Mouse (Mus musculus) ovary, postnatal 10 days (tissue): ENCODE results near the gene Gria1.
A peak's percentile ranks its signal among the peaks of the same experiment; 100 is the strongest.

Experiments
- DNase-seq: peaks from one replicate; pipeline ENCODE4 v3.0.0; 2022; ENCODE audit warnings: low spot score

Gene Gria1

DNA sequence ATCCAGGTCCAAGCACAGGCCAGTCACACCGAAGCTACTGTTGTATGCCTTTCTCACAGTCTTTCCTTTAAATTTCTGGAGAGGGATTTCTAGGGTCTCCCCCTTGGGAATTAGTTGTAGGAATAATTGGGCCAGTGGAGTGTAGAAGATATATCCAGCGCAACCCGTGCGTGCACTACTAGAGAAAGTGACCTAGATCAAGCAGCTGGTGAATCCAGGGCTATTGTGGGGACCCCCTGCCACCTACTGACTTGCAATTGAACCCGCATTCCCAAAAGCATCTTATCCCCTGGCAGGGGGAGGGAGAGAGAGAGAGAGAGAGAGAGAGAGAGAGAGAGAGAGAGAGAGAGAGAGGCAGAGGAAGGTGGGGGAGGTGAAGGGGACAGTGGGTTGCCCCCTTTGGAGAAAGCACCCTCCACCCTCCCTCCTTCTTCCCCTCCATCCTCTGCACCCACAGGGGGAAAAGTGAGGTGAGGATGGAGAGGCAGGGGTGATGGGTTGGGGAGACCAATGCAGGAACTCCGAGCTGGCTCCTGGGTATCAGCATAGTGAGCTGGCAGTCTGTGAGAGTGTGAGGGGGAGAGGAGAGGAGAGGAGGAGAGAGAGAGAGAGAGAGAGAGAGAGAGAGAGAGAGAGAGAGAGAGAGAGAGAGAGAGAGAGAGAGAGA, at the start of gene Gria1:
Gria1 (plus strand) TSS at position 364 of the 667 bp plus-strand sequence.
- DNase-seq = no peak

DNA sequence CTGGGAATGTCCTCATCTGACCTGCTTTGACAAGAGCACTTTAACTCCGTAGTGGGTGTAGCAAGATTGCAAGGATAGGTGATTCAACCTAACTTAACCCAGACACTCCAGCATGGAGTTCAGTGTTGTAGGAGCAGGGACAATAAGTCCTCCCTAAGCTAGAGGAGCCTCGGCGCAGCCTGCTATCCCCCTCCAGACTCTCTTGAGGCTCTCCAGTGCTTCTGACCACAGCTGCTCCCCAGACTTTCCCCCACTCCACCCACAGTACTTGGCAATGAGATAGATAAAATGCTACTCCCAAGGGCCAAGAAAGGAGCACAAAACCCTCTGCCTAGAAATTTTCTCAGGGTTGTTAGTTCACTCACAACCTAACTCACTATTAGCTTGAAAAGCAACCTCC, 49.4 kb upstream of the Gria1 start:
- no peak for DNase-seq

DNA sequence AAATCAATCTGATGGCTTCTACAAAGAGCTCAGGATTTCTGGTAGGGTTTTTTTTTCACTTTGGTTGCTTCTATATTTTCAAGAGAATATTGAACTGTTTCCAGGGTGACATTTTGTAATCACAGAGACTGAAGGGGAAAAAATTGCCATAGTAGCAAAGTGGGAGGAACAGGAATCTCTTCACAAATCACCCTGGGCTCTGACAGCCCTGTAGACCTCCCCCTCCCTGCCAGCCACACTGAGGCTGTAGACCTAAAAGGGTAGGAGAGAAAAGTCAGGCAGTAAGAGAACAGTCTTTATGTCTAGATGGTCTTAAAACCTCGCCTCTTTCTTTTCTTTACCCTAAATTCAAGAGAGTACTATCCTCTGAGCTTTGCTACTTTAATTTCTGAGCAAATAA, 38.4 kb upstream of the Gria1 start:
- no peak for DNase-seq

DNA sequence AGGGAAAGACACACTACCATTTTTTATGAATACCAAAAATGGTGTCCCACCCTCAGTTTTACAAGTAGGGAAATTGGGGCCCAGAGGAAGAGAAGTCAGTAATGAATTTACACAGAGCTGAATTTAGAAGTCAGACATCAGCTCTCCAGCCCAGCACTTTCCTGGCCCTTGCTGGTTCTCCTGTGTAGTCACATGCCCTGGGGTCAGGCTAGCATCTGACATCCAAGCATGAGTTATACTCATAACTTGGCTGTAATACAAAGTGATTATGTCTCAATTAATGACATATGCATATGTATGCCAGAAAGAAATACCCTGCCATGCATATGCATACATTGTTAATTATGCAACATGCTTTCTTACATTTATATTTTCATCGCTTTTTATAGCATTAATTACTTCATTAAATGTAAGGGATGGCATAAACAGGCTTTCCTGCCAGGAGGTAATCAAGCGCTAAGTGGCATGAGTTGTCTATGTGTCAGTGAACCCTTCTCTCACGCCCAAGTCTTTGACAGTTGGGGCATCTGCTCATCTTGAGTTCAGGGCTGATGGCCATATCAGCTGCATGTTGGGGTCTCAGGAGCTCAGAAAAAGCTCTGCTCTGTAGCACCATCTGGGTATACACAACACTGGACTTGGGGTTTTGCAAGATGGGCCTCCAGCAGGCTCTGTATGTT, 26.7 kb upstream of the Gria1 start:
- no peak for DNase-seq

DNA sequence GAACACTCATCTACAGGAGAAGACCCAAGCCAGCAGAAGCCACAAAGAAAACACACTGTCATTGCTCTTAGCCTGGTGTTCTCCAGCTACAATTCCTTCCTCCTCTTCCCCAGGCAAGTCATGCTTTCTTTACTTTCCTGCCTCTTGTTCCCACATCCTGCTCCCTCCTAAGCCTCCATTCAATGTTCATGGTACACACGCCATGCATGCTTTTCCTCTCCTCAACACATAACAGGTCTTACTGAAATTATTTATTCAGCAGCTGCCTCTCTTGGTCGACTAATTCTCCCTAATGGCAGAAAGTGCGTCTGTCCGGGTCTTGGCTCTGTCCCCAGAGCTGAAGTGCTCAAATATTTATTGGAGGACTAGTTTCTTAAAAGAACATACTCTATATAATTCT, 25.7 kb upstream of the Gria1 start:
- DNase-seq = no peak

DNA sequence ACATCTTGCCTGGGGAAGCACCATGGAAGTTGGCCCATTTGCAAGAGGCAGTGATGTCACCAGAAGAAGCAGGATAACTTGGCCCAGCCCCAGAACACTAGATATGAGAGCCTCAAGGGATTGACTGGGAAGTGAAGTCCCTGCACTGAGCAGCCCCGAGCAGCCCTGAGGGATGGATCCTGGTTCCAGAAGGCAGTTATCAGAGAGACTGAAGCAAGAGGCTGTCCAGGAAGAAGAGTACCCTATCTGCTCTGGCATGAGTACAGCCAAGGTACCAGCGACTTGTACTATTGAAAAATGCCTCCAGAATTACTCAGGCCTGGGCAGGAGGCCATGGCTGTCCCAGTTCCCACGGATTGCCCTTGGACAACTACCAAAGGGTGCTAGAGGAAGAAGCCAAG, 11.6 kb upstream of the Gria1 start:
- peak; percentile 3 for DNase-seq

DNA sequence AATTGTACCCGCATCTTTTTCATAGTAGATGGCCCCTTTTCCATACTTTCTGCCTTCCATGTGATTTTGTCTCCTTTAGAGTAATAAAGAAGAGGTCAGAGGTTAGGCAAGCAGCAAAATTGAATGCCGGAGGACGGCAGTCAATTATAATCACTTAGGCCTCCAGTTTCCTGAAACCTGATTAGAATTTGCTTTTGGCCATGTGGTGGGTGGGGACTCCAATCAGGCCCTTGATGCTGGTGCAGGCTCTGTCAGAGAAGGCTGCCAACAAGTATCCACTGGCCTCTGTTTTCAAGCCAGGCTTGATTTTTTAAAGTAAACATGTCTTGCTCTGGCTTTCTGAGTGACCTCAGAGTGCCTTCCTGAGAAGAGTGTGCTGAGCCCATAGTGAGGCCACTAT, 6.6 kb upstream of the Gria1 start:
- DNase-seq = no peak

DNA sequence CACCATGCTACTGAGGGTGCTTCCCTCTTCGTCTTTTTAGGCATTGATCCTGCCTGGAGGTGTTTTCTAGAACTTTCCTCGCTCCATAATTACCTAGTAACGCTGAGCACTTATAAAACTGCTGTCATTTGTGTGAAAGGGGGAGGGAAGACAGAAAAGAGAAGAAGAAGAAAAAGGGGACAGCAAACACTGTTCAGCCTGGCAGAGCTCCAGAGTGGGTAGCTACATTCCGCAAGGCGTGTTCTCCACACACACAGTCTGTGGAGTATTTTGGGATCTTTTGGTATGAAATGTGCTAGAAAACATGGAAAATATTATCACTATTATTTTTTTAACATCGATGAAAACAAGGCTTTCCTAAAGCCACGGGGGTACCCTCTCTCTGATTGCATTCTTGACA, 5.8 kb upstream of the Gria1 start:
- no peak for DNase-seq

DNA sequence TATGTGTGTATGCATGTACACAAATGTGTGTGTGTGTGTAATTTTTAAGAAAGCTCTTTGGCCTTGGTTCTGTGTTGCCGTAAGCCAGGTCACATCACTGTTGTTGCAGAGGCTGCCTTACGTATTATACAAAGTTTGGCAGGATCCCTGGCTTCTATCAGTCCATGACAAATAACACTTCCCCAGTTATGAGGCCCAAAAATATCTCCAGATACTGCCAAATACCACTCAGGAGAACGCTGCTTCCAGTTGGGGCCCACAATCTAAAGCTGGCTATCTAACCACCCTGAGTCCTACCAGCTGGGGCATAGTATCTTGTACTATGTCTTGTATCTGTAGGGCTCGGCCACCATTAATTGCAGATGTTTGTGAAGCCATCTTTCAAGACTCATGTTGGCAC, 3.4 kb upstream of the Gria1 start:
- no peak for DNase-seq

DNA sequence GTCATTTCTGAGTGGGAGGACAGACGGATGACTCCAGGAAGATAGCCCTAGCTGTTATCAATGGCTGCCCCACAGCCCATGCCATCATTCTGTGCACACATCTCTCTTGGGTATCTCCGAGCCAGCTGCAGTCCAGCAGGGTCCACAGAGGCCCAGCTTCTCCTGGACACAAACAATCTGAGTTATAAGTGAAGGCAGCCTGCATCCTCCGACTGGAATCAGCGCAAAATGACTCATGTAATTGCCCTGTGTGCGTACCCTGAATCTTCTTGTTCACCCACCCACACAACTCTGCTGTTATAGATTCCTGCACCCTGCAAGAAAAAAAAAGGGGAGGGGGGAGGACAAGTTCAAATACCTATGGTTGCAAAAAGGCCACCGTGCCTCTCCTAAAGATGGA, 576 bp upstream of the Gria1 start:
- DNase-seq = no peak

DNA sequence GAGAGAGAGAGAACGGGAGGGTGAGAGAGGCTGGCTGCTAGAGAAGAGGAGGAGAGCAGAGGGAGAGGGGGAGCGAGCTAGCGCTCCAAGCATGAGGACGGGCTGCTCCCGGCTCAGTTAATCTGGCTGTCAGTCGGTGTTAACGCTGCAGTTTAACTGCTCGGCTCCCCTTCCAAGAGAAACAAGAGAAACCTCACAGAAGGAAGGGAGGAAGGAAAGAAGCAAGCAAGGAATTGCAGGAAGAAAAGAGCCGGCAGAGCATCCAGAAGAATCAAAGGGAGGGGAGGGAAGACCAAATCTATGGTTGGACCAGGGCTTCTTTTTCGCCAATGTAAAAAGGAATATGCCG, 478 bp downstream of the Gria1 start:
- no peak for DNase-seq

DNA sequence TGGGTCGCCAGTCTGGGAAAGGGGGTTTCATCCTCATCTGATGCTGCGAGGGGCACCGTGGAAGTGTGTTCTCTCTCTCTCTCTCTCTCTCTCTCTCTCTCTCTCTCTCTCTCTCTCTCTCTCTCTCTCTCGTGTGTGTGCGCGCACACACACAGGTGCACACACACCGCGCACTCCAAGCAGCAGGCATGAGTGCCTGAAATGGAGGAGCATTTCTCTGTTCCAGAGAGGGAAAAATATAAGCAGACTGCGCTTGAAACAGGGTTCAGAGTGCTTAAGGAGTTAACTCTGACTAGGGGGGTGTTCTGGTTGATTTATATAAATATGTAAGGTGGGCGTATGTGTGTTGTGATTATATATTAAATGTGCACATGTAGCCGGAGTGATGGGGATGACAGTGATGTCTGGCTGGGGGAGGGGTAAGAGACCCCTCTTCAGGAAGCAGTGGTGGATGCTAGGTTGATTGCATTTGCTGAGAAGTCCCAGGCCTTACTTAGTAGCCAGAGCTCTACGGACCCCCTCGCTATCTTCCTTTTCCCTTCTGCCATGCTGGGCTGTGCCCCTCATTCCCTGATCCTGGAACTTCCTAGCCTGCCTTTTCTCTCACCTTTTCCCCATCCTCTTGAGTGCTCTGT, 1.2 kb downstream of the Gria1 start:
- no peak for DNase-seq

DNA sequence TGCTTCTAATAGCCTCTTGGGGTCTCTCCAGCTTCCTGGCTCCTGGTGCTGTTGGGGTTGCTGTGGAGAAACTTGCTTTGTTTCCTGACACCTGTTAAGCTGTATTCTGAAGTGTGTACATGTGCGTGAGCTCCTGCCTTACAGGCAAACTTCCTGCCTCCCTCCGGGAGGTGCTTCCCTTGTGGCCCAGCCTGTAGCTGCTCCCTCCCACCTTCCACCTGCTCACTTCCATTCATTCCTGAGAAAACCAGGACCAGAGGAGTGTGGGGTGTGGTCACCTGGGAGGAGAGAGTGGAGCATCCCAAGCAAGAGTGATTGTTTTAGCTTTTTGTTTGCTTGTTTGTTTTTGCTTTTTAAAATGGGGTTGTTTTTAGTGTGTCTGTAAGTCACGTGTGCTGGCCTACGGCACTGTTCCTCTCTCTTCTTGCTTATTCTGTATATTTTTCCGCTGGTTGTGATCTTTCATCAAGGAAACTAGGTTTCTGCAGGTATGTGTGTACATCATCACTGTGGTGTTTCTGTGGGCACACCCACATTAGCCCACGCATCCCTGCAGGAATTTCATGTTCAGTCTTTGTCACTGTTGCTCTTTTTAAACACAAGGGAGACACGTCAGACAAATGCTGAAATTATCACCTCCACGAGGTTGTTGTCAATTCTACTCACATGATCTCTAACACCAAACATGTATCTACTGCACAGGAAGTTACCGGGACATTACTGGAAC, 2.4 kb downstream of the Gria1 start:
- DNase-seq = no peak

DNA sequence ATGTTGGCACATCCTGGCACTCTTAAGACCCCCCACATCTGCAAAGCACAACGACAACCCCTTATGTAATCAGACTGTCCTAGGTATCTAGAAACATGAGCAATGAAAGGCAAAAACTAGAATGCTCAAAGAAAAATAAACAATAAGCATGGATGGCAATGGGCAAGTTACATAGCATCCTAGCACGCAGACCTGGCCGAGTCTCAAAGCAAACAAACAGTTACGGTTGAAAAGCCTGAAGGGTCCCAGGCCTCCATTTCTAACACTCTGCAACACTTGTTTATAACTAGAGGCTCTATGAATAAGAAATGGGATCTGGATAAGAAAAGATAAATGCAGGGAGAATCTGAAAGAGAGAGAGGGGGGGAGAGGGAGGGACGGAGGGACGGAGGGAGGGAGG, 3.2 kb downstream of the Gria1 start:
- DNase-seq = no peak

DNA sequence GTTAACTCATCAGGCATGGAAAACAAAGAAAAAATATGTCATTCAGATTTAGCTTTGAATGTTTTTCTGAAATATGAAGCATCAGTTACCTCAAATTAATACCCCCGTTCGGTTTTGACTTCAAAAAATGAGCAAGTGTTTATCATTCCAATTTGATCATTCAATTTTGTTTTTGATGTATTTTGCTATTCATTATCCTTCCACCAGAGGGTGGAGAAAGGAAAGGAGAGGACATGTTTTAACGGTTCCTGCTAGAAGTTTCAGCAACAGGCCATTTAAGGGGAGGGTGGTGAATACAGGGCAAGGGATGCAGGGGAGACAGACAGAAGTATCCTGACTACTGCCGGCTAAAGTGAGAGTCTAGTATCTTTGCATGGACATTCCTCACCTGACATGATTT, 7.3 kb downstream of the Gria1 start:
- no peak for DNase-seq

DNA sequence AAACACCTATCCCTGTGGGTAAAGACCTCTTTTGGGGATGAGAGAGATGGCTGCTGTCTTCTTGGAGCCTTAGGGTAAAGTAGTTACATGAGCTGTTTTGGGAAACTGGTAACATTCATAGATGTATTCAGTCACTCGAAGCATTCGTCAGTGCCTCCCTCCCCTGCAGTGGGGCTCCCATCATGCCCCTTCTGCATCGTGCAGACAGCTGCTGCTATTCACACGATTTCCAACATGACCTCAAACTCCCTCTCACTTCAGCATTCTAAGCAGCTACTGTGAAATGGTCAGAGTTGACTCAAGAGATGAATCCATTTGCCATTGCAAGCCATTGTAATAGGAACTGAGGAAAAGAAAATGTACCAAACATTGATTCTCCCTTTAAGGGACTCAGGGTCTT, 11.2 kb downstream of the Gria1 start:
- DNase-seq = no peak

DNA sequence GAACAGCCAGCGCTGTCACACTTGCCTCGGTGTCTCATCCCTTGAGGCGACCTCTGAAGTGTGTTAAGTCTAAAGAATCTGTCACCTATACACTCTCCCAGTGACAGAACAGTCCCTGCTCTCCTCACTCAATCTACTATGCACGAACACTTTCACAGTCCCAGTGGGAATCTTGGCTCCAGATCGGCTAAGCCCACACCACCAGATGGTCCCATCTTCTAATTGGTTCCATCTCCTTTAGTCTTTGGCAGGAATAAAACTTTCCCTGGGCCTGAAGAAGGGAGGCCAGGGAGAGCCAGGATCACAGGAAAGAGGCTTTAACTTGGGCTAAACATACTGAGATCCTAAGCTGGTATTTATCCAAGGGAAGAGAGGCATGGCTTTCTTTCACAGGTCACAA, 19.3 kb downstream of the Gria1 start:
- no peak for DNase-seq

DNA sequence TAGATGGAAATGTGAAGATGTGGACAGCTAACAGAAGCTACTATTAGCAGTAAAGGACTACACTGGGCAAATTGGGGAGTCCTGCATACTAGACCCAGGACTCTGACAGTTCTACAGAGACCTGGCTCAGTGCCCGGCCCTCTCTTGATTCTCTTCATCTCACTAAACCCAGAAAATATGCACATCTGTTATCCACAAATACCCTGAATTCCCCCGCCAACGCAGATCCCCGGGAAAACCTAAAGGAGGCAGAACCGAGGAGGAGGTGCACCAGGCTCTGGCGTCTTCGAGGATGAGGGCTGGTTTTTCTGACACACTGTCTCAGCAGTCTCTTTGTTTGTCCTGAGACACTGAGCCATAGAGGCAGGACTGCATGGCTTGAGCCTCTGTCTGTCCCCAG, 27.6 kb downstream of the Gria1 start:
- DNase-seq = no peak

DNA sequence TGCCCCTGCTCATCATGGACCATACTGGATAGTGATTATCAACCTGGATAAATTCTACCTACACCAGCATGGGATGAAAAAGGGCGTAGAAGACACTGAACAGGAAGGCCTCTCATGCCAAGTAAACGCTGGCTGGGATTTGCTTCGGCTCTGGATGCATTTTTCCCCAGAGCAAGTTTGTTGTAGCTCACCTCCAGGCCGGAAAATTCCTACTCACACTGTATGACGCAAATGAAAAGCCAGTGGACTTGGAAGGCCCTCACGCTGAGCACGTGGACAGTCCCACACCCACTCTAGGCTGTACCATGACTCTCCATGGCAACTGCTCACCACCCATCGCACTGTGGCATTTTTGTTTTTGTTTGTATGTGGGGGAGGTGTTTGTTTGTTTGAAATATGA, 28.1 kb downstream of the Gria1 start:
- DNase-seq = no peak

DNA sequence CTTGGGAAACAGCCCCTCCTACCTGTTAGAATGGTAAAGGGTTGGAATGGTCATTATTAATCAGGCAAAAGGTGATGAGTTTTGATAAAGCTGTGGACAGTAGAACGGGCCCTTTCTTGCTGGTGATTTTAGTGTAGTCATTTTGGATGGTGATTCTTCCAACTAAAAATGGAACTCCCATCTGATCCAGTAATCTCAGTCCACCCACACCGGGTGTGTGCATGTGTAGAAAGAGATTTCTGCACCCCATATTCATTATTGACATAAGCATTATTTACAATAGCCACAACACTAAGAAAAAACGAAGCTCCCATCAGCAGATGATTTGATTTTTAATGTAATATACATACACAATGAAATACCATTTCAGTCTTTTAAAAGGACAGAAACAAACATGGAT, 30.9 kb downstream of the Gria1 start:
- no peak for DNase-seq

DNA sequence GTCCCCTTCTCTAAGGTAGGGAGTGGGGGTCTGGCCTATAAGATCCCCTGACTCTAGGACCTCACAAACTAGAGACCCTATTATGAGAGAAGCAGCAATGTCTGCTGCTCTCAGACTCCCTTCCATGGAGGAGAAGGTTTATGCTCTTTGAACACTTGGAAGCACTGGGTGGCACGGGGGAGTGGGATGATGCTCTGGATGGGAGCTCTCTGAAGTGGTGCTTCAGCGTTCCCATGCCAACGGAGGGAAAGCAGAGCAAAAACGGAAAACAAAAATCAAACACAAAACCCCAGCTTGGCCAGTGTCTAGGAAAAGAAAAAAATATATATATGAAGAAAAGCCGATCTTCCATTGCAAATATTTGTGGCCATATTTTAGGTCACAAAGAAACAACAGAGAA, 33.0 kb downstream of the Gria1 start:
- no peak for DNase-seq

DNA sequence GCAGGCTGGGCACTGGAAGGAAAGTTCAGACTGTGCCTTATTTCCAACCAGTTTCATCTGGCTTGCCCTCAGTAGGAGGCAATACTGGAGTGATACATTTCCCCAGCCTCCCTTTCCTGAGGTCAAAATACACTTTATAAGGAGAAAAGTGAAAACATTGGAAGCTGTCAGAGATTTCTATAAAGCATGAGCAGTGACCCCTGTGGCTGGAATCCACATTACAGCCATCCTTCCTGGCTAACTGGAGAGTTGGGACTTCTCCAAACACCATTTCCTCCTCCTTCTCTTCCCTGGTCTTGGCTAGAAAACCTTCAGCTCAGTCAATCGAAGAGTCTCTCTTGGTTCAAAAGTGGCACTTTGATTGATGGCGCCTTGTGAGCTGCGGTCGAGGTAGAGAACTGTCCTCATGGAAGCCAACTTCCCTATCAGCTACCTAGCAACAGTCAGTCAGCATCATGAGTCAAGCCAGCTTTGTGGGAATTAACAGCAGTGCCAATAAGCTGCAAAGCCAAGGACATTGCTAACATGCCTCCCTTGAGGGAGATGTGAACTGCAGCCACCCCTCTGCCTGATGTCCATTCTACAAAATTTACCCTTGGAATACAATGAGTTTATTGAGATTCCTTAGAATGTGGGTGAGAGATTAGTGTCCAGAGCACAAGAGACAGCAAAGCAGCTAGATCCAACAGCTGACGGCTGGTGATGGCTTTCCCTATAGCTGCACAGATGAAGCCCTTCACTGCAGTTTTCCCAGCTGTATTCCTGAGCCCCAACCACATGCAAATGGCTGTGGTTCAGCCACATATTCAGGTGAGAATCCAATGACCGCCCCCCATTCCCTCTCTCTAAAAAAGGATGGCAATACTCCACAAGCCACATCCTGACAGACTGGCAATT, 40.7 kb downstream of the Gria1 start:
- DNase-seq = no peak
